Mouse (Mus musculus): ENCODE results near the gene Apobec2. TPM values are rescaled to one million over a fixed set of nuclear protein-coding genes. Genes with fewer than 3 reads are reported as not detected.
A peak's percentile ranks its signal among the peaks of the same experiment; 100 is the strongest.

Apobec2 gene
- total RNA-seq, 2 experiments from 2014 or later, result 411 to 558 TPM

DNA sequence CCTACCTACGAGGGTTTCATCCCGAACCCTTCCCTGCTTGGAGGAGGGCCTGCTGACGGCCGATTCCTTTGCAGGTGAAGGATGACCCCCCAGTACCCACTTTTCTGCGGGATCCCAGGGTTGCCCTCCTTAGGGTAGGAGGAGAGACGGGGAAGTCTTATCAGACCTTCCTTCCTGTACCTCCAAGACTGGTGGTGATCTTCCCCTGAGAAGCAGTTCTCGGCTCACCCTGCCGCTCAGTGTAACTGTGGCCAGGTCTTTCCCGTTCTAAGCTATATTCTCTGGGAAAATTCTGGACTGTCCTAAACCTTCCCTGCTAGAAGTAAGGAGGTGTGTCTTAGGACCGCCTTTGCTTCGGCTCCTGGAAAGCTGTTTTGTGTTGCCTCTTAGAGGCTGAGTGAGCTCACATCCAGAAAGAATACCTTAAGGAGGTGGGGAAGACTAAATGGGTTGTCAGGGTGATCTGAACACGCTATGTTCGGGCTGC, 22.4 kb downstream of the Apobec2 start:
- DNase-seq (ENCODE audit: low spot score), result no peak

DNA sequence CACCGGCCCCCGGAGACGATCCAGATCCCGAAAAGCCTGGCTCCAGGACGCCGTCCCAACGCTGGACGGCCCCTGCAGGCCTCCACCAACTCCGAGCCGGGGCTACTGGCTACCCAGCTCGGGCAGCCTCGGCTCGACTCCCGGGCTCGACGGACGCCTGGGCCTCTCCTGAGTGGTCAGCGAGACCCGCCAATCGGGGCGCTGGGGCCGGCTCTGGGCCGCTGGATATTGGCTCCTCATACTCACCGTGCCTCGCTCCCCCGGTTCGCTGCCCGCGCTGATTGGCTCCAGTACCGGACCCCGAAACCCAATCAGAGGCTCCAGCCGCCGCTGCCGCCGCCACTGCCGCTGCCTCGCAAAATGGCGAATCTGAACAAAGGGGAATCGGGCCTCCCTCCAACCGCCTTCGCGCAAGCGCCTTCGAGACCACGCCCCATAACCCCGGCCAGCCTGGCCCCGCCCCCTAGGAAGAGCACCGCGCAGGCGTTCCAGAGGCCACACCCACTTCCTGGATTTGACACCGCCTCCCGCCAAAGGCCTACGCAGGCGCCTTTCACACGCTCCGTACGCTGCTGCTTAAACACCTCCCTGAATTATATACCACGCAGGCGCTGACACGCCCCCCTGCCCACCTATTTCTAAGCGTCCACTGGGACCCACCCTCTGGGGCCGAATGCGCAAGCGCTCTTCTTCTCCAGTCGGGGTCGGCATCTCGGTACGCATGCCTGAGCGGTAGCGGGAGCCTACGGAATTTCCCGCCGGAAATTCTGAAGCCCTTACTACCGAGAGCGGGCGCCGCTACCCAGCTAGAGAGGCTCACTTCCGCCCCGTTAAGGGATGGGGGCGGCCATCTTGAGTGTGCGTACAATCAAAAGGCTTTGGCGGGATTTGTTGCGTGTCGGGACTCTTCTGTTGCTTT, 23.1 kb downstream of the Apobec2 start, which contains the start of the genes Nfya and Oard1:
Nfya (minus strand) TSS at position 527 of the 919 bp plus-strand sequence.
Oard1 (plus strand) TSS at position 635 of the 919 bp plus-strand sequence.
- peak; percentile 100 for DNase-seq (ENCODE audit: low spot score)

DNA sequence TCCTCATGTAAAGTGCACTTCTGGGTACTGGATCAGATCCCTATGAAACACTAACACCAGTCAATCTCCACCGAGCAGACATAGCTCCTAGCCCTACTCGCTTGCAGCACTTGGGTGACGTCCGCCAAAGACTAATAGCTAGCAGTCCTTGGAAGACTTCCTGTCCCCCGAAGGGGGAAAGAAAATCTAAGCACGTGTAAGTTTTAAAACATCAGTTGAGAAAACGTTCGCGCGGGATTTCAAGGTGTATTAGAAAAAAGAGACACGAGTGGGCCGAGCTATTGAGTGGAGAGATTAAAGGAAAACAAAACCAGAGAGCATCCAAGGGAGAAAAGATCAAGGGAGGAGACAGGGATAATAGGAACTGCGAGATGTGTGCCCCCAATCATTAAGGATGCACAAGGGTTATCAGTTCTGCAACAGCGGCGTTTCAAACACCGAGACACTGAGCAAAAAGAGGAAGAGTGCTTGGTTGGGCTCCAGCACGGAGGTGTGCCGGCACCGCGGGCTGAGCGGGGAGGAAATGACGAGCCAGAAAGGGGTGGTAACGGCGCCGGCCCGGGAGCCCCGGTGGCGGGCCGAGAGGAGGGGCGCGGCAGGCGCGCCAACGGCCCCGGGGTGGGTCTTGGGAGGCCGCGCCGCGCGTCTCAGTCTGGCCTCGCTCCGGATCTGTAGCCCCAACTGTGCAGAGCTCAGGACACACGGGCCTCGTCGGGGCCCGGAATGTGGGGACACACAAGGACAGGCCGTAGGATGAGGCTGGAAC, 24.0 kb downstream of the Apobec2 start:
- DNase-seq (ENCODE audit: low spot score), result peak; percentile 59

DNA sequence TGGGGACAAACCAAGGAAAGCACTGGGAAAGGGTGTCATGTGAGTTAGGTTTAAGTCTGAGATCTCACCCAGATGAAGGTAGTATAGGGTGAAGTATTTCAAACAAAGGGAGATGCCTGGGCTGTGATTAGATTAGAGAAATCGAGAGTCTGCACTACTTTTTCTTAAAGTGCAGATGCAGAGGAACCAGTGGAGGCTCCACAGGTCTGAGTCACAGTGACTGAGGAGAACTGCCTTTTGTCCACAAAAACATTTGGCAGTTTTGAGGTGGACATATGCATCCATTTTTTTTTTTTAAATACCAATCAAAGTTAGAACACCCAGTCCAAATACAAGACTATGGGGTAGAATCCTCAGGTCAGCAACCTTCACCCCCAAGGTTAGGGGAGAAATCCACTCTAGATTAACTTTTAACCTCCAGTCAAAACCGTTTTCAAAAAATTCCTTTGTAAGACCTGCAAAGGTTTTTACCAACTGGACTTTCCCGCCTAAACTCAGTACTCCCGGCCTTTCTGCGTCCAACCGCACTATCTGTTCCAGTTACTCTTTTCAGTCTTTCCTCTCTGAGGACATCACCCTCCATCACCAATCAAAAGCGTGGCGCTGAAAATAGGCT, 24.7 kb downstream of the Apobec2 start:
- no peak for DNase-seq (ENCODE audit: low spot score)

DNA sequence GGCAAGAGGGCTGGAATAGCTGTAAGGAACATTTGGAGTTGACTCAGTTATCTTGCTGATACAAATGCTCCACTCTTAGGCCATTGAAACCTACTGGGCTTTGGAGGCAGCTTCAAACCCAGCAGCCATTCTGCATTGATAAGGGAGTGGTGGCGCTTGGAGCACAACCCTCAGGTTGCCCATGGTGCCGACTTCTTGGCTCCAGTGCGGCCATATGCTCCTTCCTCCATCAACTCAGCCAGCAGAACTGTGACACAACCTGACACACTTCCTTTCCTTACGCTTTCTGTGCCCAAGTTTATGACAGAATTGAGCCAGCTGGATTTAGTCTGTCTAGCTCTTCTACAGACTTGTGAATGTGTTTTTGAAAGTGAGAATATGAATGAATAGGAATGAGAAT, 25.6 kb downstream of the Apobec2 start:
- DNase-seq (ENCODE audit: low spot score), result no peak

DNA sequence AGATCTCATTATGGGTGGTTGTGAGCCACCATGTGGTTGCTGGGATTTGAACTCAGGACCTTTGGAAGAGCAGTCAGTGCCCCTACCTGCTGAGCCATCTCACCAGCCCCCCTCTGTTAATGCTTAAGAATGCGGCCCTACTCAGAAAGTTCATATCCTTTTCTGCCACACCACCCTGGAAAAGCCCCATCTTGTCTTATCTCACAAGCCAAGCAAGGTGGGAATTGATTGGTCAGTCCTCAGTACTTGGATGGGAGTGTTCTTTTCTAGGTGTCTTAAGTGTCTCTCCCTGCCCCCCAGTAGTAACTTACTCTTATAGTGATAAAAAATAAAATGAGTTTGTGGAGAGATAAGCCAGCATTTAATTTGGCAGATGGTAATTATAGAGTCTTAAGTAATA, 28.0 kb downstream of the Apobec2 start:
- no peak for DNase-seq (ENCODE audit: low spot score)

DNA sequence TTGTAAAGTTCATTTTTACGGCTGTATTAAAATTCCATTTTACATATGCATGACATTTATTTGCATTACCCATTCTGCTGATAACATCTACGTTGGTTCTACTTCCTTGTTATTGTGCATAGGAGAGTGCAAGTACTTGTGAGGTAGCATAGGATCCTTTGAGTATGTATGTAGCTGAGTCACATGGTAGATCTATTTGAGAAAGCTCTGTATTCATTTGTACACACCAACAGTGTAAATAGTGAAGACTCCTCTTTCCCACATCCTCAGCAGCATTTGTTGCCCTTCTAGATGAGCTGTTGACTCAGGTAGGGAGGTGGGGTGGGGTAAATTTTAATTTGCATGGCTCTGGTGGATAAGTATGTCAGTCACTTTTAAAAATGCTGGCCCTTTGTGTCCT, 28.9 kb downstream of the Apobec2 start:
- DNase-seq (ENCODE audit: low spot score), result no peak

DNA sequence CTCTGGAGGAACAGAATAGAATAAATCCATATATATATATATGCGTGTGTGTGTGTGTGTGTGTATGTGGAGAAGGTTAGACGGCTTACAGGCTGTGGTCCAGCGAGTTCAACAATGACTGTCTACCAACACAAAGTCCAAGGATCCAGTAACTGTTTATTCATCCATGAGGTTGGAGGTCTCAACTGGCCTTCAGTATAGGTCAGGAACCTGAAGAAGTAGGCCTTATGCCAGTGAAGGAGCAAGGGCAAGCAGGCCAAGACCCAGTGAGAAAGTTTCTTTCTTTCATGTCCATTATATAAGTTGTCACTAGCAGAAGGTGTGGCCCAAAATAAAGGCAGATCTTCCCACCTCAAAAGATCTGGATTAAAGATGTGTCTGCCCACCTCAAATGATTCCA, 30.0 kb downstream of the Apobec2 start:
- no peak for DNase-seq (ENCODE audit: low spot score)

DNA sequence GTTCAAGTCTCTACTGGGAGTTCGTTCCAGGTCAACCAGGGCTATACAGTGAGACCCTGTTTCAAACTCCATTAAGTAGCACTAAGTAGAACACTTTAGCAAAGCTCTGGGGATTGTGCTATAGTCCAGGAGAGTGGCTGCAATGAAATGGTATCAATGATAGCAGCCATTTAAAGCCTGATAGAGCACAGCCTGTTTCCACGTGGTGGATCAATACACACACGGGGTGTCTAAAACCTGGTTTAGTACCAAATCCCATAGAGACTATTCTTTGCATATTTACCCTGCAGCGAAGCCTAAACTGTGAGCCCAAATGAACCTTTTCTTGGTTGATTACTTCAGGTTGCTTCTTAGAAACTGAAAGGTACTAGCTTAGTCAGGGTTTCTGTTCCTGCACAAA, 31.0 kb downstream of the Apobec2 start:
- DNase-seq (ENCODE audit: low spot score), result no peak

DNA sequence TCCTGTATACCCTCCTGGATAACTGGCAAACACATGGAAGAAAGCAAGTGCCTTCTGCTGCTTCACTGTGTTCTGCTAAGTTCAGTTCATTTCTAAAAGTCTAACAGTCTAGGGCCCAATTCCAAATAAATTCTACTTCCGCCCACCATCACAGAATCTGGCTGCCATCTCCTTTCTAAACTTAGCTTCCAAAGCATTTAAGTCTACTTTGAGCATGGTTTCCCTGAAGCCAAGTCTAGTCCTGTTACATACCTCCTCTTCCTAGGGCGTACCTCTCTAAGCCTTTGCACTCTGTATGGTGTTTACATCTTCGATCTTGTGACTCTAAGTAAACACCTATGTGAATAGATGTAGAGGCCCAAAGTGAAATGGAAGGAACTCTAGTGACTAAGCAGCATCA, 40.1 kb downstream of the Apobec2 start:
- no peak for DNase-seq (ENCODE audit: low spot score)

DNA sequence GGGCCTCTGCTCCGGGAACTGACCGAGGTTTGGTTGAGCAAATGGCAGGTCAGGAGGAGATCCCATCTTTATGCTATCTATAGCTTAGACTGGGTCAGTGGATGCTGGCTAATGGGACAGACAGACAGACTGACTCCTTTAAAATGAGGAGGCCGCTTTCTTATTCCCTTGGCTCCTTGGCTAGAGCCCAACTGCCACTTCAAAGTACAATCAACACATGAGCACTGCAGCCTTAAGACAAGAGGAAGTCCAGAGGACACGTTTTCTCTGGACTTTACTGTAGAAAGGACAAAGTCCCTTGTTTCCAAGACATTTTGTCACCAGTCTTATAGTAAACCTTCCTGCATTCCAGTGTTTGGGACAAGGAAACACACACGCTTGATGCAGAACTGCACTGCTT, 41.3 kb downstream of the Apobec2 start:
- no peak for DNase-seq (ENCODE audit: low spot score)

DNA sequence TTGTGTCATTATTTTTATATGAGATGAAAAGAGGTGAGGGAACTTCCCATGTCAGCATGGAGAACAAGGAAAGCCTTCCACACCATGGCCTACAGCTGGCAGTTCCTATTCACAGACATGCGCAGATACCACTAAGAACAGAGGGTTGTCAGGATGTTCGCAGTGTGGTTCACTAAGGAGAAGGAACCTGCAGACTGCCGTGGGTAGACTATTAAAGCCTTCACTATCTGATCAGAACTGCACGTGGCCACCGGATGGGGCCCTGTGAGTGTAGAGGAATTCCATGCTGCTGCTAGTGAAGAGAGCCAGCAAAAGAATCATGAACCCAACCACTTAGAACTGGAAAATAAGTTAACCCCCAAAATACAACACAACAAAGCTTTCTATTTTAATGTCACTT, 43.3 kb downstream of the Apobec2 start:
- no peak for DNase-seq (ENCODE audit: low spot score)

DNA sequence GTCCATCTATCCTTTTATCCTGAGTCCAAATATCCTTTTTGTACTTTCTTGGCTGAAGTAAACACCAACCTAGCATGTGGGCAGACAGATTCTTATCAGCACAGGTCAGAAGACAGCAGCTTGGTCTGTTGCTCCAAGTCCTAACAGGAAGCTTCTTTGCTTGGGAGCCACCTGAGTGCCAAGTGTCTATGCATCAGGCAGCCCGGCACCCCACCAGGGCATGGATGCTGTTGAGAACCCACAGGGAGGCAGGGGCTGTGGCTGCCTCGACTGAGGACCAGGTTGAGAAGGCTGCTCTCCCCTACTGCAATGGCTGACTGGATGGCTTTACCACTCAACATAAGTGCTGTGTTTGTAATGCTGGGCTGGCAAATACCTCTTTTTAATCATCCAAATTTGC, 44.1 kb downstream of the Apobec2 start:
- DNase-seq (ENCODE audit: low spot score), result no peak

DNA sequence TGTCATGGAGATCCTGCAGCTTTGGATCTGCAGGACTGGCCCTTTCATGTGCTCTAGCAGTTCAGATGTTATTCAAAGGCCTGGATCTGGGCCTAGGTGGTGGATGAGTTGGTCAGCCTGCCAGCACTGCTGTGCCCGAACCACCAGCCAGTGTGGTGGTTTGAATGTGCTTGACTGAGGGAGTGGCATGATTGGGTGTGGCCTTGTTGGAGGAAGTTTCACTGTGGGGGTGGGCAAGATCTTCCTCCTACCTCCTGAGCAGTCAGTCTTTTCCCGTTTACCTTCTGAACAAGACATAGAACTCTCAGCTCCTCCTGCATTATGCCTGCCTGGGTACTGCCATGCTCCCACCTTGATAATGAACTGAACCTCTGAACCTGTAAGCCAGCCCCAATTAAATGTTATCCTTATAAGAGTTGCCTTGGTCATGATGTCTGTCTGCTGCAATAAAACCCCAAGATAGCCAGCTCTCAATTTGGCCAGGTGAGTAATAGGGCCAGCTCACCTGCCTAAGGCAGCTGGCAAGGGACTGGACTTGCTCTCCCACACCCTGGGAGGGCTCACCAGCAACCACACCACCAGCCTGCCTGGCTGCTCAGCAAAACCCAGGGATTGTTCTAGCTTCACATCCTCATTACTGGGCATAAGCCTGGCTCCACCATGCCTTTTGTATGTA, 46.8 kb downstream of the Apobec2 start:
- DNase-seq (ENCODE audit: low spot score), result no peak

DNA sequence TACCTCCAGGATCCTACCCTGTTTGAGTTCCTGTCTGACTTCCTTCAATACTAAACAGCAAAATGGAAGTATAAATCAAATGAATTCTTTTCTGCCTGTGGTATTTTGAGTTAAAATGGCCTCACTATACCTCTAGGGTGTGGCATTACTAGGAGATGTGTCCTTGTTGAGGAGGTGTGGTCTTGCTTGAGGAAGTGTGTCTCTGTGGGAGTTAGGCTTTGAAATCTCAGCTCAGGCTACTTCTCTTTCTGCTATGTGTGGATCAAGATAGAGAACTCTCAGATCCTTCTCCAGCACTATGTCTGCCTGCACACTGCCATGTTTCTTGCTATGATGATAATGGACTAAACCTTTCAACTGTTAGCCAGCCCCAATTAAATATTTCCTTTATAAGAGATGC, 53.7 kb downstream of the Apobec2 start:
- DNase-seq (ENCODE audit: low spot score), result no peak

DNA sequence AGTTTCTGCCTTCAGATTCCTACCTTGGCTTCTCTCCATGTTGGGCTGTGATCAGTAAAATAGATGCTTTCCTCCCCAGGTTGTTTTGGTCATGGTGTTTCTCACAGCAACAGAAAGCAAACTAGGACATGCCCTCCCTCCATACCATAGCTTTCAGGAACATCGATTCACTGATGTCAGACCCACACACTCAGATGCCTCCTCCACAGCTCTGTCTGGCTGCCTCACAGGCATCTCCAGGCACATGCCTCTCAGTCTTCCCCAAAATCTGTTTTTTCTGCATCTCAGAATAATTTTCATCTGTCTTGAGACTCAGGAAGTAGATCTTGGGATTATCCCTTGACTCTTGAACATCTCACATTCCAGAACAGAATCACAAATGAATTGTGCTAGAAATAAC, 56.6 kb downstream of the Apobec2 start:
- no peak for DNase-seq (ENCODE audit: low spot score)

DNA sequence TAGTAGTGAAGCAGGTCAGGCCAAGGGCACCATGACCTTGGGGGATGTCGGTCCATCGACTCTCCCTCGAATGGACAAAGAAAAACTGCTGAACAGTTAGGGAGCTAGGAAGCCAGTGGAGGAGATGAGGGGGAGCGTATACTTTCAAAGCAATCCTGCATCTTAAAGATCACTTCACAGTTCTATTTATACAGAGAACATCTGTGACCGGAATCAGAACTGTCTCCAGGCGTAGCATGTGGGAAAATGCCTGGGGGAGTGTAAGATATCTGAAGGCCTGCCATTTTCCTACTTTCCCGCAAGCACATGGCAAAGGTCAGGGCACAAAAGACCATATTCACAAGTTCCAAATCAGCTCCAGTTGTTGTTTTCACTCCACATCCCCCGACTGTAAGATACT, 59.7 kb downstream of the Apobec2 start:
- no peak for DNase-seq (ENCODE audit: low spot score)

DNA sequence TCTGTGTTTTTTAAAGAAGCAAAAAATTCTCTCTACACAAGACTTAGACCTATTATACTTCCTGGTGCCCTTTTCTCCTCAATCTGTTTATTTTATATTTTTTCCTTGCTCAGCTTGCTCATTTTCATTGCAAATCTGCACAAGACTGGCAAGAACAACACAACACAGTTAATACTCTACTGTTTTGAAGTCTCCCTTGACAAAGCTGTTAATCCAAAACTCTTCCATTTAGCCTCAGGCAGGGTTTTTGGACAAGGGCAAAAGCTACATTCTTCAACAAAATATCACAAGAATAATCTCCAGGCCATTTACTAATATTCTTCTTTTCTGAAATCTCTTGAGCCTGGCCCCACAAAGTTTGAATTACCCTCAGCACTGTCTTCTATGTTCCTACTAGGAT, 61.1 kb downstream of the Apobec2 start:
- DNase-seq (ENCODE audit: low spot score), result no peak

Measured in gastrocnemius, adult 18-20 months (tissue).